Mouse (Mus musculus) heart, embryonic 13.5 days (tissue): ENCODE data around the gene Tex35. TPM values are rescaled to one million over a fixed set of nuclear protein-coding genes. Genes with fewer than 3 reads are reported as not detected.

Source experiments
- ATAC-seq: fragments of 200-750 bp; cut with Nextera tagmentation; 2 replicates; pipeline ENCODE4 v1.8.0; 2017; ENCODE audit warnings: moderate TSS enrichment; ENCODE audit not compliant: insufficient number of reproducible peaks, low FRiP score, low TSS enrichment; ENCODE audit errors: extremely low read depth
- H3K27ac ChIP-seq: fragments of 300-500 bp; sonication (generic); replicated peaks from 2 replicates; pipeline ENCODE4 v1.5.1; 2015; ENCODE audit warnings: moderate library complexity, mild to moderate bottlenecking, inconsistent platforms
- H3K27me3 ChIP-seq: fragments of 300-500 bp; sonication (generic); replicated peaks from 2 replicates; pipeline ENCODE4 v1.6.1; 2015; ENCODE audit warnings: mild to moderate bottlenecking, inconsistent platforms
- H3K36me3 ChIP-seq: fragments of 300-500 bp; sonication (generic); 2 replicates; pipeline ENCODE4 v1.6.1; 2015; ENCODE audit warnings: mild to moderate bottlenecking, inconsistent platforms
- H3K4me1 ChIP-seq: fragments of 300-500 bp; sonication (generic); 2 replicates; pipeline ENCODE4 v1.6.1; 2015; ENCODE audit warnings: inconsistent platforms
- H3K4me2 ChIP-seq: fragments of 300-500 bp; sonication (generic); 2 replicates; pipeline ENCODE4 v1.6.1; 2015; ENCODE audit warnings: inconsistent platforms, mild to moderate bottlenecking, moderate library complexity
- H3K4me3 ChIP-seq: fragments of 300-500 bp; sonication (generic); 2 replicates; pipeline ENCODE4 v1.5.1; 2015; ENCODE audit warnings: moderate library complexity, mild to moderate bottlenecking, inconsistent platforms
- H3K9ac ChIP-seq: fragments of 300-500 bp; sonication (generic); 2 replicates; pipeline ENCODE4 v1.6.1; 2015; ENCODE audit warnings: inconsistent platforms, mild to moderate bottlenecking, moderate library complexity
- H3K9me3 ChIP-seq: fragments of 300-500 bp; sonication (generic); 2 replicates; pipeline ENCODE4 v1.6.1; 2016; ENCODE audit warnings: inconsistent platforms
- WGBS: fragments of 180-500 bp; shearing (Covaris S2); methylation state at CpG from one replicate; pipeline ENCODE4 v1.1.7; 2015; ENCODE audit warnings: mixed read lengths; 5-methylcytosine and 5-hydroxymethylcytosine counted together
- polyA plus RNA-seq: library from polyadenylated mRNA; unstranded; fragments of >200 nt; fragmentation: Nextera tagmentation; extraction: Ambion mirVana; gene quantifications from 2 replicates; pipeline ENCODE4 v1.2.1, GENCODE M21; 2015

Gene Tex35
- not detected in 2 replicates for polyA plus RNA-seq

DNA sequence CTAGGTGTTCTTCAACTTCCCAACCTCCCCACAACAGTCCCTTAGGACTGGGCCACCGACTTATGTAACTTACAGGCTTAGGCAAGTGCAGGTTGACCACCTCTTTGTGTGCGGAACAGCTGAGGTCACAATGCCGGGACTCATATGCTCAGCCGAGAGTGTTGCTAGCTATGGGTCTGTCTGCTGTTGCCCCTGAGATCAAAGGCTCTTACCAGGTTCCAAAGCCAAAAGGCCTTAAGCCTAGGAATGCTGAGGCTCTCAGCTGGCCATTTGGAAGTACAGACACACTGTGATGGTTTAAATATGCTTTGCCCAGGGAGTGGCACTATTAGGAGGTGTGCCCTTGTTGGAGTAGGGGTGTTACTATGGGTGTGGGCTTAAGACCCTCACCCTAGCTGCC lies at the start of gene Tex35:
Gene Tex35 (minus strand): TSS at position 101 of the 400 bp plus-strand sequence.
- no peaks in the 10 kb centered on the region for H3K36me3 ChIP-seq
- no peak for ATAC-seq
- no peak within 1 kb of the TSS for H3K4me2 ChIP-seq
- H3K27me3 ChIP-seq = no peaks in the 10 kb centered on the region
- peaks cover 9% of the 10 kb centered on the region for H3K4me1 ChIP-seq
- no peaks in the 10 kb centered on the region; the same call in 1 of the 2 replicates for H3K9me3 ChIP-seq
- H3K9ac ChIP-seq = no peak within 1 kb of the TSS
- H3K4me3 ChIP-seq = no peak within 1 kb of the TSS
- WGBS = 84% methylated on average over 4 of the region's 4 CpGs
- no peak within 1 kb of the TSS for H3K27ac ChIP-seq

DNA sequence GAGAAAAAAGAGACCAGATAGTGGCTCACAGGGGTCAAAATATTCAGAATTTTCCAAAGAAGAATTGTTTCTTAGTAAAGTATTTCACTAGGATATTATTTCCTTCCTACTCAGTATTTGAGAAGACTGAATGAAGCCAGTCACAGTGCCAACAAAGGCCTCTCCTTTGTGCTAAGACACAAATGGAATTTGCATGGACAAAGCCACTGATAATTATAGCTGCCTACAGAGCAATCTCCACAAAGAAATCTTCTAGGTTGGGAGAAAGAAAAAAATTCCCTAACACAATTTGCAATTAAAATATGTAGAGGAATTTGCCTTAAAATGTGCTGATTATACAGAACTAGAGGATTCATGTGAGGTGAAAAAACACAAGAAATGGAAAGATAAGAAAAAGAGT lies 45.3 kb upstream of the Tex35 start:
- no peaks in the 10 kb centered on the region for H3K9me3 ChIP-seq
- no peak overlapping the region for H3K9ac ChIP-seq

DNA sequence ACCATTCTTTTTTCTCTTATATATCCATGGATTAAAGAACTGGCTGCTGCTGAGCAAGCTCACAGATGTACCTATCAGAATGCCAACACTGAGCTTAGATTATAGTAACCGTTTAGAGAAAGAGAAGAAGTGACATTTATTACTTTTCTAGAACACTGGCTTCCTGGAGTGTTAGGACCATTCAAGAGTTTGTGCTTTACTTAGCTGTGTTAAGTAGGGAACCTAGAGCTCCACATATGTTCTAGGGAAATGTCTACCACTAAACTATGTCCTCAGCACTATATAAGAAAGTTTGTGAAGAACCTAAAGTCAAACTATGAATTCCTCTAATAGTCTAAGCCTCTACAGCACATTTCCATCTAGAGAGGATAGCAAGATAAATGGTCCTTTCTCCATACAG lies 41.6 kb upstream of the Tex35 start:
- no peak overlapping the region for H3K4me3 ChIP-seq
- no peaks in the 10 kb centered on the region for H3K27me3 ChIP-seq
- no peak overlapping the region for H3K4me2 ChIP-seq
- ATAC-seq = no peak
- H3K36me3 ChIP-seq = peaks cover 30% of the 10 kb centered on the region
- H3K9ac ChIP-seq = no peak overlapping the region
- WGBS = 81% methylated on average over 1 of the region's 1 CpGs
- no peak overlapping the region for H3K27ac ChIP-seq
- no peaks in the 10 kb centered on the region for H3K9me3 ChIP-seq
- peaks cover 14% of the 10 kb centered on the region for H3K4me1 ChIP-seq

More for the DNA sequence above, 45.3 kb upstream of the Tex35 start:
- no peak for ATAC-seq
- Histone ChIP-seq H3K36me3 (peaks cover 27% of the 10 kb centered on the region), H3K4me1 (peaks cover 8% of the 10 kb centered on the region), H3K4me2 (no peak overlapping the region), H3K27ac (no peak overlapping the region), H3K4me3 (no peak overlapping the region), H3K27me3 (no peaks in the 10 kb centered on the region)

DNA sequence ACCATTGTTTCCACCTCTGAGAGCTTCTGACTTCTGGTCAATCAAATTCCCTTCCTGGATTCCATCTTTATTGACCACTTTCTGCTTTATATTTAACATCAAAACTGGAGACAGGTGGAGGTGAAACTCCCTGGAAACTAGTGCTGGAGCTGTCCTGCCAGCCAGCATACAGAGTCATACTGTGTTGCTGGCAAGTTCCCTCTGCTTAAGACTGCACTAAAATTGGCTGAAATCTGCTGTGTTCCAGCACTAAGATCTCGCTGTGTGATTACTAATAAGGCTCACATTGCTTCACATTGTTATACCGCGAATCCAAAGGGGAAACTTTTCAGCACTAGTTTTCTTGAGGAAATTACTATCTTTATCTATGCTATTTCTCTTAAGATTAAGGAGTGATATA lies 36.1 kb upstream of the Tex35 start:
- H3K36me3 ChIP-seq = peaks cover 34% of the 10 kb centered on the region
- H3K27me3 ChIP-seq = no peaks in the 10 kb centered on the region
- H3K9ac ChIP-seq = no peak overlapping the region
- no peak overlapping the region for H3K4me2 ChIP-seq
- no peak for ATAC-seq
- H3K27ac ChIP-seq = no peak overlapping the region
- H3K4me3 ChIP-seq = no peak overlapping the region
- 90% methylated on average over 3 of the region's 3 CpGs for WGBS
- H3K4me1 ChIP-seq = peaks cover 30% of the 10 kb centered on the region
- no peaks in the 10 kb centered on the region for H3K9me3 ChIP-seq

DNA sequence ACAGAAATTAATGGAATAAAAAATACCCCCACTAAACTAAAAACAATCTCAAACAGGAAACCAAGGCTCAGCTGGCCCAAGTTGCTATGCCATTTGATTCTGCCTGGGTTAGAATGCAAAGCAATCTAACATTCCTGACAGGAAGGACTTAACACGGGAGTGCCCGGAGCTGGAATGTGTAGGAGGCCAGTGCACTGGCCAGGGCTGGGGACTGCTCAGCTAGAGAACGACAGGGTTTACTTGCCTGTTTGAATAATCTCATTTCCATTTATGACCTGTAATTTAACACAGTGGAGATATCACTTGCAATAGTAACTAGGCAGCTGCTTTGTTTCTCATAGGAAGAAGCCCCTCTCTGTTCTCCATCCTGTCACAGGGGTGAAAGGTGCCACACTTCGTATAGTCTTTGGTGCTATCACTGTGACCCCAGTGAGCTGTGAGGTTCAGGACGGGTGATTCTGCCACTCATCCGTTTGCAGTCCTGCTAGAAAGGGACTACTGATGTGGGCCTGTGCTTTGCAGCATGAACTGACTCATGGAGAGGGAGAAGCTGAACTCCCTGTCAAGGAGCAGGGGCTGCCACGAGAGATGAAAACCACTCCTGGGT lies 34.9 kb upstream of the Tex35 start:
- Histone ChIP-seq H3K4me2 (peak overlapping the region; percentile 18; the same call in 1 of the 2 replicates), H3K9me3 (no peaks in the 10 kb centered on the region), H3K27ac (peak overlapping the region; percentile 80), H3K4me3 (no peak overlapping the region), H3K36me3 (peaks cover 39% of the 10 kb centered on the region), H3K27me3 (no peaks in the 10 kb centered on the region), H3K4me1 (peaks cover 34% of the 10 kb centered on the region), H3K9ac (no peak overlapping the region)
- ATAC-seq = no peak
- 14% methylated on average over 7 of the region's 7 CpGs for WGBS

DNA sequence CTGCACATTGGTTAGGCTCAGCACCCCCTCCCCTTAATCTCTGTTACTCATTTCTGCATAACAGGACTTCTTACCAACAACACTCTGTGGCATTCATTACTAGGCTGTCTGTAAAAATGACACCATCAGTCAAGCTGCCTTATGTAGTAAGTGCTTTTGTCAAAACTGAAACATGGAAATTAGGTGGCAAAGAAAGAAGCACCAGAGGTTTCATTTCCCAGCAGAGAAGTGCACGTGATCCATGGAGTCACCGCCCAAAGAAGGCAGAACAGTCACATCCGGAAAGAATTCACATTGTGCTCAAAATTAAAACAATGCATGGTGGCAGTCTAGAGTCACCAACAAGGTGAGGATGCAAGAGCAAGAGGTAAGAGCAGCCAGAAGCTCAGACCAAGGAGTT lies 32.5 kb upstream of the Tex35 start:
- H3K9me3 ChIP-seq = no peaks in the 10 kb centered on the region
- H3K4me1 ChIP-seq = peaks cover 47% of the 10 kb centered on the region
- H3K27me3 ChIP-seq = no peaks in the 10 kb centered on the region
- no peak for ATAC-seq
- 82% methylated on average over 3 of the region's 3 CpGs for WGBS
- no peak overlapping the region for H3K4me2 ChIP-seq
- H3K36me3 ChIP-seq = peaks cover 19% of the 10 kb centered on the region
- H3K27ac ChIP-seq = no peak overlapping the region
- no peak overlapping the region for H3K9ac ChIP-seq
- H3K4me3 ChIP-seq = no peak overlapping the region

DNA sequence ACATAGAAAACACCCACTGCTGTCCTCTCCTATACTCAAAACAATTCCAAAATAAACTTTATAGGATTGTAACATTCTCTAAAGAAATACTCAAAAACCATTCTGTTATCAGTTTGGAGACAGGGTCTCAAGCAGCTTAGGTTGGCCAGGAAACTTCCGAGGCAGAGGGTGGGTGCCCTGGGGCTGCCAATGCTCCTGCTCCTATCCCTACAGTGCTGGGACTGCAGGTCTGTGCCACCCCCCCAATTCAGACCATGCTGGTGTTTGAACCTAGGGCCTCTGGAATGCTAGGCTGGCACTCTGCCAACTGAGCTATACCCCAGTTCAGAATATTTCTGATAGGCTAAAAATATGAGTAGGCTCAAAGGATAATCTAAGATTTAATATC lies 29.4 kb upstream of the Tex35 start:
- H3K4me3 ChIP-seq = no peak overlapping the region
- no peak overlapping the region for H3K9ac ChIP-seq
- no peaks in the 10 kb centered on the region for H3K27me3 ChIP-seq
- H3K9me3 ChIP-seq = no peaks in the 10 kb centered on the region
- H3K4me1 ChIP-seq = peaks cover 25% of the 10 kb centered on the region
- 82% methylated on average over 1 of the region's 1 CpGs for WGBS
- H3K27ac ChIP-seq = no peak overlapping the region
- no peak for ATAC-seq
- H3K36me3 ChIP-seq = peaks cover 25% of the 10 kb centered on the region
- H3K4me2 ChIP-seq = no peak overlapping the region

DNA sequence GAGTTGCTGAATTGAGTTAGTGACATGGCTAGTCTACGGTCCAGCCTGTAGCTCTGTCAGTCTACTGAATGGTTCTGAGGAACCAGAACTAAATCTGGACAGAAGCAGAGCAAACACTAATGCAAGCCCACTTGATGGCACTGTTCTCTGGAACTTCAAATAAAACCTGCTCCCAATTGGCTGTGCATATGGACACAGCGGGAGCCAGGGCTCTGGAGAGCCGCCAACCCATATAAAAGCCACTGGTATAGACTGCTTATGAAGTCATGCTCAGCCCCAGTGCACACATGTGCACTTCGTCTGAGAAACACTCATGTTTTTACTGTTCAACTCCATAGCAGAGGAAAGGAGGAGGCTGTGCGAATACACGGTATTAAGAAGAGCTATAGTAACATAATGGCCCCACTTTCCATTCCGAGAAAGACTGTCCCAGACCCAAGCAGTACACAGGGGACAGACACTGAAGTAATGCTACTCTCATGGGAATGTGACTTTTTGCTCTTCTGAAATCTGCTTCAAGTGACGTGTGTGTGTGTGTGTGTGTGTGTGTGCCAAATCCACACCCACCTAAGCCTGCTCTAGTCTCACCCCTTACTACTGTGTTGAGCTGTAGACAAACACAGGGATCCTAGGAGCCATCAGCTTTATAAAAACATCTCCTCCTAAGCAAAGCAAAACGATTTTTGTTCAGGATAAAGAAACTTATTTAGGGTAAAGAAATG lies 28.8 kb upstream of the Tex35 start:
- WGBS = 76% methylated on average over 9 of the region's 9 CpGs
- Histone ChIP-seq H3K27me3 (no peaks in the 10 kb centered on the region), H3K4me1 (peaks cover 25% of the 10 kb centered on the region), H3K9ac (no peak overlapping the region), H3K27ac (no peak overlapping the region), H3K4me2 (no peak overlapping the region), H3K4me3 (no peak overlapping the region), H3K9me3 (no peaks in the 10 kb centered on the region), H3K36me3 (peaks cover 25% of the 10 kb centered on the region)
- no peak for ATAC-seq

DNA sequence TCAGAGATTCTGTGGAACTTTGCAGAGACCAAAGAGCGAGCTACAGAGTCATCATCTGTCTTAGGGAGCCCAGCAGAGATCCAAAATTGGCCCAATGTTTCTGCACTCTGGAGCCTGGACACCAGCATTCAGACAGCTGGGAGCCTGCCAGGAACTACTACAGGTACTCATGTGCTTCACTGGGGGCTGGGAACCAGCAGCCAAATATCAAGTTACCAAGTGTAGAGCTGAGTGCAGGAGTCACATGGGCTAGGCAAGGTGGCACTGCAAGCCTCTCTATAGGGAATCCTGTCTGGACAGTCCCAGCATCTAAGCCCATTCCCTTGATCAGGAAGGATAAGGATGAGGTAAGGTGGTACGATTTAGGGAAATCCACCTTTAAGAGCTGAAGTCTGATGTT lies 19.7 kb upstream of the Tex35 start:
- Histone ChIP-seq H3K4me1 (peaks cover 18% of the 10 kb centered on the region), H3K9me3 (no peaks in the 10 kb centered on the region), H3K36me3 (no peaks in the 10 kb centered on the region), H3K27ac (no peak overlapping the region), H3K27me3 (no peaks in the 10 kb centered on the region), H3K4me2 (no peak overlapping the region), H3K4me3 (no peak overlapping the region), H3K9ac (no peak overlapping the region)
- WGBS = 86% methylated on average over 2 of the region's 2 CpGs
- ATAC-seq = no peak

DNA sequence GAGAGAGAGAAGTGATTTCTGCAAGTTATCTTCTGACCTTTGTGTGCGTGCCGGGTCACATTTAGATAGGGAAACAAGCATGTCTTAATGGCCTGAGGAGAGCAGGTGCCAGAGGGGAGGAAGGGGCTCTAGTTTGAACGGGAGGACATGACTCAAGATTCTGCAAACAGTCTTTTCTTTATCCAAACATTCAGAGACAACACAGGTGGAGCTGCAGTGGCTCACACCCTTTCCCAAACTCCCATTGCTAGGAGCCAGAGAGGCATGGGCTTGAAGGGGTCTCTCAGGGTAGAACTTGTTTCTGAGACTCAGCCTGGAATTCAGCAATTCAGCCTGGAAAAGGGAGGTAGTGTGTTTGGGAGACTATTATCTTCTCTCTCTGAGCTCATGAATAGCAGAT lies 15.4 kb upstream of the Tex35 start:
- H3K36me3 ChIP-seq = no peaks in the 10 kb centered on the region
- no peak for ATAC-seq
- H3K4me2 ChIP-seq = no peak overlapping the region
- H3K27me3 ChIP-seq = no peaks in the 10 kb centered on the region
- 56% methylated on average over 3 of the region's 3 CpGs for WGBS
- no peak overlapping the region for H3K9ac ChIP-seq
- peaks cover 15% of the 10 kb centered on the region for H3K4me1 ChIP-seq
- H3K27ac ChIP-seq = no peak overlapping the region
- H3K4me3 ChIP-seq = no peak overlapping the region
- H3K9me3 ChIP-seq = no peaks in the 10 kb centered on the region

DNA sequence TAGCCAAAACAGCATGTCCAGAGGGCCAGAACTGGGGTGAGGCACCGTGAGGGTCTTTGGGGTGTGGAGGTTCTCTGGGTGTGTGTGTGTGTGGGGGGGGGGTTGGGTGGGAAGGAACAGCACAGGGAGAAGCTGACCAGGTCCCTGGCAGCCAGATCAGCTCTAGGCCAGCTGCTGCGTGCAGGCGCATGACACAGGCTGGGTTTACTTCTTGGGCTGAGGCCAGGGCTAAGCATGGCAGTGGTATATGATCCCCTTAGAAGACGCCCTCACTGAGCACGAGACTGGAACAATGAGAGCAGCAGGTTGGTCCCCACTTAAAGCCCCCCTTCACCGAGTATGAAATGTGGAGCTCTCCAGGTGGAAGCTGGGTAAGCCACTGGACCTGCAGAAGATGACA lies 10.7 kb upstream of the Tex35 start:
- no peak overlapping the region for H3K4me3 ChIP-seq
- no peak for ATAC-seq
- H3K36me3 ChIP-seq = no peaks in the 10 kb centered on the region
- H3K27me3 ChIP-seq = no peaks in the 10 kb centered on the region
- 78% methylated on average over 6 of the region's 6 CpGs for WGBS
- H3K9ac ChIP-seq = no peak overlapping the region
- no peak overlapping the region for H3K27ac ChIP-seq
- H3K4me2 ChIP-seq = no peak overlapping the region
- H3K4me1 ChIP-seq = 0 out of 2 replicates have a peak, but pooled peaks cover 5% of the 10 kb centered on the region
- H3K9me3 ChIP-seq = no peaks in the 10 kb centered on the region

DNA sequence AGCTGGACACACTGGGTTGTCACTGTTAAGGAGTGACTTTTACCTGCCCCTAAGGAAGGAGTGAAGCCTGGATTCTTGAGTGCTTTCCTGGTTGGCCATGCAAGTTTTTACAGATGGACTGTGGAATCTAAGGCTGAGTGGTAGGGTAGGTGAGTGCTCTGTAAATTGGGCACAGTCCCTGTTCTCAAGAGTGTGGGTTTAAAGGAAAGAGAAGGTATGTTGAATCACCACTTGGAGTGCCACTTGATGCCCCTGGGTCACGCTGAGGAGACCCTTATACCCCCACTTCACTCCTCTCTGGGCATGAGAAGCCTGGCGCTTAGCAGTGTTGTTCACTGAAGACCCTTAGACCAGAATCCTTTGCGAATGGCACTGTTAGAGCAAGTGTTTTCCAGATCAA lies 9.0 kb upstream of the Tex35 start:
- H3K27ac ChIP-seq = no peak overlapping the region
- no peaks in the 10 kb centered on the region for H3K4me1 ChIP-seq
- no peak overlapping the region for H3K9ac ChIP-seq
- no peaks in the 10 kb centered on the region for H3K36me3 ChIP-seq
- 71% methylated on average over 3 of the region's 3 CpGs for WGBS
- H3K4me2 ChIP-seq = no peak overlapping the region
- no peaks in the 10 kb centered on the region for H3K9me3 ChIP-seq
- no peak for ATAC-seq
- no peak overlapping the region for H3K4me3 ChIP-seq
- no peaks in the 10 kb centered on the region for H3K27me3 ChIP-seq
